Mouse (Mus musculus) intestine, embryonic 14.5 days (tissue): Measurements from ENCODE around the gene Cep89. TPM values are rescaled to one million over a fixed set of nuclear protein-coding genes. Genes with fewer than 3 reads are reported as not detected.

Source experiments
- ATAC-seq: fragments of 200-750 bp; cut with Nextera tagmentation; replicated peaks from 2 replicates; pipeline ENCODE4 v1.8.0; 2017; ENCODE audit warnings: low read depth, moderate number of reproducible peaks, moderate TSS enrichment, moderate library complexity; ENCODE audit not compliant: low FRiP score, low TSS enrichment
- DNase-seq: peaks from one replicate; pipeline ENCODE4 v3.0.0-alpha.2; 2018; ENCODE audit warnings: low spot score
- H3K27ac ChIP-seq: fragments of 300-500 bp; sonication (generic); 2 replicates; pipeline ENCODE4 v1.5.1; 2014; ENCODE audit warnings: low read depth, mild to moderate bottlenecking, control low read depth
- H3K27me3 ChIP-seq: fragments of 300-500 bp; sonication (generic); replicated peaks from 2 replicates; pipeline ENCODE4 v1.6.1; 2014; ENCODE audit warnings: low read length, control low read depth; ENCODE audit not compliant: control insufficient read depth, insufficient read depth
- H3K36me3 ChIP-seq: fragments of 300-500 bp; sonication (generic); 2 replicates; pipeline ENCODE4 v1.6.1; 2014; ENCODE audit warnings: low read length, control low read depth; ENCODE audit not compliant: control insufficient read depth, insufficient read depth
- H3K4me1 ChIP-seq: fragments of 300-500 bp; sonication (generic); replicated peaks from 2 replicates; pipeline ENCODE4 v1.6.1; 2014; ENCODE audit warnings: low read length, control low read depth, mixed read lengths; ENCODE audit not compliant: control insufficient read depth, insufficient read depth
- H3K4me2 ChIP-seq: fragments of 300-500 bp; sonication (generic); 2 replicates; pipeline ENCODE4 v1.6.1; 2014; ENCODE audit warnings: low read length
- H3K4me3 ChIP-seq: fragments of 300-500 bp; sonication (generic); 2 replicates; pipeline ENCODE4 v1.5.1; 2014; ENCODE audit warnings: low read depth, low read length, control low read depth, mixed read lengths
- H3K9ac ChIP-seq: fragments of 300-500 bp; sonication (generic); 2 replicates; pipeline ENCODE4 v1.6.1; 2014; ENCODE audit warnings: mild to moderate bottlenecking, low read length
- H3K9me3 ChIP-seq: fragments of 300-500 bp; sonication (generic); 2 replicates; pipeline ENCODE4 v1.6.1; 2016; ENCODE audit warnings: low read length, control low read depth; ENCODE audit not compliant: control insufficient read depth
- WGBS: fragments of 180-500 bp; shearing (Covaris S2); extraction: QIAGEN DNeasy Blood & Tissue Kit; methylation state at CpG from one replicate; pipeline ENCODE4 v1.1.7; 2014; 5-methylcytosine and 5-hydroxymethylcytosine counted together
- polyA plus RNA-seq: library from polyadenylated mRNA; unstranded; fragments of >200 nt; fragmentation: Nextera tagmentation; extraction: Ambion mirVana; gene quantifications from 2 replicates; pipeline ENCODE4 v1.2.1, GENCODE M21; 2014

Gene Cep89
- polyA plus RNA-seq: 42.4 and 45.5 TPM in 2 replicates

GRCm38 (mm10) chr7:35396542-35397168, at the start of gene Cep89, which contains the start of gene Faap24:
Gene Cep89, plus strand, starts transcription at chr7:35397035.
Gene Faap24, minus strand, starts transcription at chr7:35396836.
- DNase-seq (peak; percentile 100), ATAC-seq (peak; percentile 96)
- WGBS: under 1% methylated on average over 28 of the region's 28 CpGs
- no peak within 1 kb of the TSS; the same call in 1 of the 2 replicates for H3K27ac ChIP-seq
- no peaks in the 10 kb centered on the region for H3K9me3 ChIP-seq
- peaks cover 38% of the 10 kb centered on the region for H3K36me3 ChIP-seq
- H3K4me3 ChIP-seq: peak within 1 kb of the TSS; percentile 65
- H3K4me1 ChIP-seq: peaks cover 18% of the 10 kb centered on the region
- no peaks in the 10 kb centered on the region for H3K27me3 ChIP-seq
- H3K4me2 ChIP-seq: peak within 1 kb of the TSS; percentile 91
- peak within 1 kb of the TSS; percentile 66 for H3K9ac ChIP-seq

- H3K27ac ChIP-seq: peak overlapping the region; percentile 64; the same call in 1 of the 2 replicates
- WGBS: 57% methylated on average over 17 of the region's 18 CpGs
- no peak overlapping the region for H3K4me3 ChIP-seq
- H3K9ac ChIP-seq: no peak overlapping the region
- H3K36me3 ChIP-seq: no peaks in the 10 kb centered on the region
- H3K4me2 ChIP-seq: peak overlapping the region; percentile 15
- ATAC-seq: peak; percentile 64
- no peak for DNase-seq
- H3K9me3 ChIP-seq: no peaks in the 10 kb centered on the region
- H3K27me3 ChIP-seq: no peaks in the 10 kb centered on the region
- 0 out of 2 replicates have a peak, but pooled peaks cover 2% of the 10 kb centered on the region for H3K4me1 ChIP-seq
These were observed 48.7 kb upstream of the Cep89 start for GRCm38 (mm10) chr7:35347918-35348700.

- Histone ChIP-seq H3K4me3 (no peak overlapping the region), H3K9ac (no peak overlapping the region), H3K9me3 (no peaks in the 10 kb centered on the region), H3K4me2 (no peak overlapping the region), H3K27ac (peak overlapping the region; percentile 45), H3K4me1 (0 out of 2 replicates have a peak, but pooled peaks cover 2% of the 10 kb centered on the region), H3K36me3 (no peaks in the 10 kb centered on the region), H3K27me3 (no peaks in the 10 kb centered on the region)
- DNase-seq (no peak), ATAC-seq (no peak)
- WGBS: 88% methylated on average over 4 of the region's 4 CpGs
These were observed 47.8 kb upstream of the Cep89 start for GRCm38 (mm10) chr7:35349022-35349421.

GRCm38 (mm10) chr7:35349886-35350684, 46.8 kb upstream of the Cep89 start:
- Histone ChIP-seq H3K27me3 (no peaks in the 10 kb centered on the region), H3K9me3 (no peaks in the 10 kb centered on the region), H3K4me2 (no peak overlapping the region), H3K9ac (no peak overlapping the region), H3K27ac (peak overlapping the region; percentile 43; the same call in 1 of the 2 replicates), H3K4me1 (0 out of 2 replicates have a peak, but pooled peaks cover 2% of the 10 kb centered on the region), H3K4me3 (no peak overlapping the region), H3K36me3 (no peaks in the 10 kb centered on the region)
- 74% methylated on average over 8 of the region's 8 CpGs for whole genome bisulfite sequencing
- ATAC-seq (no peak), DNase-seq (no peak)

- Histone ChIP-seq H3K4me2 (no peak overlapping the region), H3K9me3 (no peaks in the 10 kb centered on the region), H3K27me3 (no peaks in the 10 kb centered on the region), H3K4me1 (0 out of 2 replicates have a peak, but pooled peaks cover 2% of the 10 kb centered on the region), H3K36me3 (no peaks in the 10 kb centered on the region), H3K4me3 (no peak overlapping the region), H3K9ac (no peak overlapping the region), H3K27ac (no peak overlapping the region)
- WGBS: 84% methylated on average over 3 of the region's 3 CpGs
- no peak for ATAC-seq
- DNase-seq: no peak
These were observed 45.7 kb upstream of the Cep89 start for GRCm38 (mm10) chr7:35351155-35351554.

- Histone ChIP-seq H3K4me2 (no peak overlapping the region), H3K9ac (no peak overlapping the region), H3K27ac (no peak overlapping the region), H3K4me3 (no peak overlapping the region), H3K4me1 (0 out of 2 replicates have a peak, but pooled peaks cover 2% of the 10 kb centered on the region), H3K9me3 (no peaks in the 10 kb centered on the region), H3K36me3 (no peaks in the 10 kb centered on the region), H3K27me3 (no peaks in the 10 kb centered on the region)
- DNase-seq (no peak), ATAC-seq (no peak)
- 91% methylated on average over 15 of the region's 15 CpGs for WGBS
These were observed 43.5 kb upstream of the Cep89 start for GRCm38 (mm10) chr7:35353306-35353705.

- no peak overlapping the region for H3K4me2 ChIP-seq
- no peak for DNase-seq
- no peak overlapping the region for H3K4me3 ChIP-seq
- H3K4me1 ChIP-seq: no peaks in the 10 kb centered on the region
- H3K9me3 ChIP-seq: no peaks in the 10 kb centered on the region
- H3K9ac ChIP-seq: no peak overlapping the region
- peak; percentile 71 for ATAC-seq
- H3K27me3 ChIP-seq: no peaks in the 10 kb centered on the region
- H3K27ac ChIP-seq: peak overlapping the region; percentile 67; the same call in 1 of the 2 replicates
- 25% methylated on average over 5 of the region's 5 CpGs for WGBS
- no peaks in the 10 kb centered on the region for H3K36me3 ChIP-seq
These were observed 41.4 kb upstream of the Cep89 start for GRCm38 (mm10) chr7:35355303-35355872.

- 87% methylated on average over 12 of the region's 12 CpGs for WGBS
- no peak overlapping the region for H3K4me2 ChIP-seq
- ATAC-seq (no peak), DNase-seq (no peak)
- no peak overlapping the region for H3K9ac ChIP-seq
- no peaks in the 10 kb centered on the region for H3K9me3 ChIP-seq
- no peak overlapping the region for H3K4me3 ChIP-seq
- H3K4me1 ChIP-seq: 0 out of 2 replicates have a peak, but pooled peaks cover 3% of the 10 kb centered on the region
- no peaks in the 10 kb centered on the region for H3K36me3 ChIP-seq
- no peak overlapping the region for H3K27ac ChIP-seq
- no peaks in the 10 kb centered on the region for H3K27me3 ChIP-seq
These were observed 39.2 kb upstream of the Cep89 start for GRCm38 (mm10) chr7:35357621-35358020.
